Mouse (Mus musculus) cerebellum, postnatal 14 days (tissue): ENCODE measurements around the gene Itpk1.
"Not testable (repeated sequence)": the region's sequence is repeated elsewhere in the genome, so short reads cannot be mapped to it uniquely, and the experiment has no call there.

ENCODE experiments used
- DNase-seq, 2 experiments: peaks; one replicate each; pipeline ENCODE4 v3.0.0; 2021; ENCODE audit warnings: mixed read lengths in 2 of 2

Itpk1 gene

DNA sequence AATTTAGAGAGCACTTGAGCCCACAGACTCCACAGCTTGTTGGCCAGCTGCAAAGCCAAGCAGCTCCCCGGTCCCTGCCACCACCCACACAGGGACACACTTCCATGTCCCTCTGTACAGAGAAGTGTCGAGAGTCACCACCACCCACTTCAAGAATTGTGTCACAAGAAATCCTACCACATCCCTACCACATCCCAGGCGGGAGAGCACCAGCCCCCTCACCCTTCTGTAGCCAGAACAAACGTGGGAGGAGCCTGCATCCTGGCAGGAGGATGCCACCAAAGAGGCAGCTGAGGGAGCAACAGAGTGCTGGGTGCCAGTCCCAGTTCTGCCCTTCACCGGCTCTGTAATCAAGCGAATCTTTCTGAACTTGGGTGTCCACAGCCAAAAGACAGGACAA lies 51.7 kb downstream of the Itpk1 start:
- DNase-seq: no peak

- no peak for DNase-seq
These were observed 52.3 kb downstream of the Itpk1 start for GRCm38 (mm10) chr12:102652420-102652819.

DNA sequence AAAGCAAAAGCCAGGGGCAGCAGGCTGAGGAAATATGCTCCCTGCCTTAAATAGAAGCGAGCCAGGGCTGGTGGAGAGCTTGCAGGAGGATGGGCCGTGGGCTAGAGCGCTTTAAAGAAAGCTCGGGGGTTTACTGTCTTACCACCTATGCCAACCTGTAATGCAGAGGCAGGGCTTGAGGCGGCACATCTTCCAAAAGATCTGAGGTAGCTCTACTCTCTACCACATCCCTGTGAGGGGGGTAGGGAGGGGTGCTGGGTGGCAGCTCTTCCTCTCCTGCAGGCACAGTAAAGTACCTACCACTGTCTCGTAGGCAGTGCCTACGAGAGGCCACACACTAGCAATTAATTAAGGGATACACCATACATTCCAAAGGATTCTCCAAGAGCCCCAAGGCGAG lies 52.9 kb downstream of the Itpk1 start:
- no peak for DNase-seq

GRCm38 (mm10) chr12:102651401-102651800 lies 53.3 kb downstream of the Itpk1 start:
- DNase-seq: peak in 1 of 2 experiments; percentile 57

DNA sequence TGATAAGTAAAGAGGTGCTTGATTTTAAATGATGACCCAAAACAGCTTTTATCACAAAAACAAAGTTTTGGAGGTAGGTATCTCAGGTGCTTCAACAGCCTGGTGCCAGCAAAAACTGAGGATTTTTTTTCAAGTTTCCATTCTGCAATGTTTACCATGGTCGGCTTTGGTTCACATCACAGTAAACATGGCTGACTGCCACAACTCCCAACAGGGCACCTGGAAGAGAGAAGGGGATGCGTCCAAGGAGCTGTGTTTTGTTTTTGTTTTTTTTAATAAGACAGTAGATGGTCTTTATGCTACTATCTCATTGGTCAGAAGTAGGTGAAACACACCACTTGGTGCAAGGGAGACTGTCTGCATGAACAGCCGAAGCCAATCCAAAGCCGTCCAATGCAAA lies 54.1 kb downstream of the Itpk1 start:
- no peak for DNase-seq

DNA sequence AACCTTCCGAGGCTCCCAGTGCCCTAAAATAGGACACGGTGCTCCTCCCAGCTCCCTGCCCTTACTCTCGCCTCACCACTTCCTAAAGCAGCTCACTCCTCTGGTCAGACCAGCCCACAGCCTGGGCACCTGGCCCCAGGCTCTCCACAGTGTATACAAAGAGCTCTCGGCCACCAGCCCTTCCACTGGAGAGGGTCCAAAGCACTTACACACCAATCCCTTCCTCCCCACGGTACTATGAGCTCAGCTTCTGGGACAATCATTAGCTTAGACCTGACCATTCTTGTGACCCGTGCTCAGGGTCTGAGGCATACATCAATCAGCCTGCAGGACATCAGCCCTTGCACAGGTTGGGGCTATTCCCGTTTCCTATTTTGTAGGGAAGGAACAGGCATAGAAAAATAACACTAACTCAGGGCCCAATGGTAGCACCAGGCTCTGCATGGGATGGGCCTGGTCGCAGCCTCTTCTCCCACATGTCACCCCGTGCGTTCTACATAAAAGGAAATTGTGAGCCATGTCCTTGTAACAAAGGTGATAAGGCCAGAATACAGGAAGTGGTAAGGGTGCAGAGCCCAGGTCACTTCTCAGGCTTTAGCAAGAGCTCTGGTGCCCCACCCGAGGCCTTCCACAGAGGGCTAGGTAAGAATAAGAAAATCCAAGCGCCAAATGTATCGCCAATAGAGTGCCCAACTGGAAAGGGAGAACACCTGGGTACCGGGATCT lies 56.7 kb downstream of the Itpk1 start:
- DNase-seq: peak; percentile 47 to 59

GRCm38 (mm10) chr12:102646586-102647260 lies 58.0 kb downstream of the Itpk1 start:
- DNase-seq: no peak

DNA sequence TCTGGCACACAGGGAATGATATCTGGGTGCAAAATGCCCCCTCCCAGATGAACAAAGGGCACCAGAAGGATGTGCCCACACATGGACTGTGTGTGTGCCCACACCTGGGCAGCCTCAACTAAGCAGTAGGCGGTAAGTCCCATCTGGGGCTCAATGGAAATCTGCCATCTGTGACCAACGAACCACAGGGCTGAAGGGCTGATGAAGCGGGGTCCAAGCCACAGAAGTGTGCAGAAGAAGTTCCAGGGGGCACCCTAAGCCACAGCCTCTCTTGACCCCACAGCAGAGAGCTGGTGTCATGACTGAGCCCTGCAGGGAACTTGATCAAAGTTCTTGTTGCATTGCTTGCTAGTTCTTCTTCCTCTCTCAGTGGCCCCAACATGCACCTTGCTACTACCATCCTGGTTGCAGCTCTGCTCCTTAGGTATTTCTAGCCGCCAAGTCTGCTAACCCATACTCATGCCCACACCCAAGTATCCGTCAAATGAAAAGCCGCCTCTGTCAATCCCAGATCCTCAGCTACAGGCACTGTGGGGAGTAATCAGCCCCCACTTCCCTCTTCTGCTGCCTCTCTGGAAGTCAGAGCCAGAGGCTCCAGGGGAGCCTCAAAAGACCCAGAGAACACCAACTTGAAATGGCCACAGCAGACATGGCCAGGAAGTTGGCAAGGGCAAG lies 58.7 kb downstream of the Itpk1 start:
- DNase-seq: no peak

DNA sequence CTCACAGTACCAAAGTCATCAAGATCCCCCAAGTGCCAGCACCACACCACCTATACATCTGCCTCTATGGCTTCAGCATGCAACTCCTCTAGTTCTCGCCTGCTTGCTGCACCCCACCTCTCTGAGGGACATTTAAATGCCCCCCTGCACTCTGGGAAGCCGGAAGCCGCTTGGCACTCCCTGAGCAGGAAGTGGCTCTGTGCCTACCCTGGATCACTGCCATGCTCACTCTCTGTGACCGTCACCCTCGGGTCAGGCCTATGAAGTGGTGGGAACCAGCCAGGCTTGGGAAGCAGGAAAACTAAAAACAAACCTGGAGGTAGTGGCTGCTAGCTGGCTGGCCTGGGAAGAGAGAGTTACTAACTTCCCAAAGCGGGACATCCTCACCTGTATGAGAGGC lies 61.4 kb downstream of the Itpk1 start:
- DNase-seq: peak; percentile 53 to 61

- peak; percentile 88 to 91 for DNase-seq
These were observed 64.1 kb downstream of the Itpk1 start for GRCm38 (mm10) chr12:102640436-102641163.

DNA sequence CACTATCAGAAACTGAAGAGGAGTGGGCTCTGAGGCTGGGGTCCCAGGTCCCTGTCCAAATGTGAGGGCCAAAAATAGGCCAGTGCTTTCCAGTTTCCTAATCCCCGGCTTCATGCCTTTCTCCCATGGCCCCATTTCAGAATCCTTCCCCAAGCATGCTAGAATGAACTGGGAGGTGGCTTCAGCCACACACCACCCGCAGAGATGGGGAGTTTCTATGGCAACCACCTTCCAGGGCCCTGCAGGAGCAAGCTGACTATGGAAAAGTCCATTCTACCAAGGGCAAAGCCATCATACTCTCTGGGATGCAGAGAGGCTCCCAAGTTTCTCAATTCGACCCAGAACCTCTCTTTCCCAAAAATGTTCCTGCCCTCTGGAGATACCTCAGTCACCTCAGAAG lies 65.9 kb downstream of the Itpk1 start:
- peak; percentile 65 to 71 for DNase-seq

DNA sequence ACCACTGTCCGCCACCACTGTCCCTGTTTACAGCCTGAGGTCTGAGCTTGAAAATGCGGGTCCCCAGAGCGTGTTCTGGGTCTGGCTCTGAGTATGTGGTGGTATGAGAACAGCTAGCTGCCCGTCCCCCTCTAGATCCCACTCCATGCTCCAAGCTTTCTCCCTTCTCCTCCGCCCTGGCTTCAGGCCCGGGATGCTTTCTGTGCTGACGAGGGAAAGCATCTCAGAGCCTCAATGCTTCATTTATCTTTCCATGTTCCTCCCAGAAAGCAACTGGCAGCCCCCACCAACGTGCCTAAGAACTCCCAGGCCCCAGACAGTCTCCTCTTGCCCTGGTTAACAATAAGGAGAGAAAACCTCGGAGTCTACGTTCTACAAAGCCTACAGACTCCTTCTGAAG lies 67.5 kb downstream of the Itpk1 start:
- no peak for DNase-seq

DNA sequence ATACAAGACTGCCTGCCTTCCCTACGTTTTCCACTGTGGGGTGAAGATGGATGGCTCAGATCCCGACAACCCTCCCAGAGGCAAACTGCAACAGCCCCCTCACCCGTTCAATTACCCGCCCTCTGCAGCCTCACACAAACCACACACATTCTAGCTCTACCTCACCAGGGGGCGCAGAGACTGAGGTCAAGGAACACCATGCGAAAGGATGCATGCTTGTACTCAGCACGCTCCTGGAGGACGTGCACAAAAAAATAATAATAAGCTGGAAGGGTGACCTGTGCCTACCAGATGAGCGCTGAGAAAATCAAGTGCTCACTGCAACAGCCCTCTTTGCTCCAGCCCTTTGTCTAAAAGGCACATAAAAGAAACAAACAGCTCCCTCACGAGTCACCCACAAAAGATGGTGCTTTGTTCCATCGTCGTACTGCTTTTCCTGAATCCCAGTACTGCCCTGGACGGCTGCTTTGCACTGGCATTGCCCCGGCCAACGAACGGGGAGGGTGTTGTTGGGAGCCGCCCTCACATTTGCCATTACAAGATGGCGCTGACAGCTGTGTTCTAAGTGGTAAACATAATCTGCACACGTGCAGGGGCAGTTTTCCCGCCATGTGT lies 70.2 kb downstream of the Itpk1 start:
- DNase-seq: no peak

- peak; percentile 70 to 71 for DNase-seq
These were observed 71.6 kb downstream of the Itpk1 start for GRCm38 (mm10) chr12:102633083-102633501.

GRCm38 (mm10) chr12:102631690-102632089 lies 73.0 kb downstream of the Itpk1 start:
- peak; percentile 56 to 71 for DNase-seq

GRCm38 (mm10) chr12:102630471-102630870 lies 74.3 kb downstream of the Itpk1 start:
- DNase-seq: not testable (repeated sequence)

GRCm38 (mm10) chr12:102628221-102628620 lies 76.5 kb downstream of the Itpk1 start:
- DNase-seq: no peak

- no peak for DNase-seq
These were observed 77.2 kb downstream of the Itpk1 start for GRCm38 (mm10) chr12:102627545-102627944.

- DNase-seq: no peak
These were observed 77.9 kb downstream of the Itpk1 start for GRCm38 (mm10) chr12:102626841-102627240.

GRCm38 (mm10) chr12:102625717-102626116 lies 79.0 kb downstream of the Itpk1 start:
- DNase-seq: no peak

- no peak for DNase-seq
These were observed 79.6 kb downstream of the Itpk1 start for GRCm38 (mm10) chr12:102625118-102625517.

DNA sequence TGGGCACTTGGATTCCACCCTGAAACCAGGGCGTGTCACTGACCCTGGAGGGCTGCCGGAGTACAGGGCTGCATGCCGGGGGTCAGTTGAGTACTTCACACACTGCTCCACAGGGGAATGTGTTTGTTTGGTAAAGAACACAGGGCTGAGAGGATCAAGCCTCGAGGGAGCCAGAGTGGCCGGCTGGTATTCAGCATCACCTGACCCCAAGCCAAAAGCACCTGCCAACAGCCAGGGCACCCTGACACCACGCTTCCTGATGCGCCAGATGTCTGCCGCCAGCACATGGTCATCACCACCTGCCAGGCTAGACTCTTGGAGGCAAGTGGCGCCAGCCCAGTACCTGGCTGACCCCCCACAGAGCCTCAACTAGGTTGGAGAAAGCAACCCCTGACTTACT lies 80.9 kb downstream of the Itpk1 start:
- DNase-seq: peak in 1 of 2 experiments; percentile 42
